29 mouse cellular contexts compared by ENCODE assay signal in the genomic region with DNA sequence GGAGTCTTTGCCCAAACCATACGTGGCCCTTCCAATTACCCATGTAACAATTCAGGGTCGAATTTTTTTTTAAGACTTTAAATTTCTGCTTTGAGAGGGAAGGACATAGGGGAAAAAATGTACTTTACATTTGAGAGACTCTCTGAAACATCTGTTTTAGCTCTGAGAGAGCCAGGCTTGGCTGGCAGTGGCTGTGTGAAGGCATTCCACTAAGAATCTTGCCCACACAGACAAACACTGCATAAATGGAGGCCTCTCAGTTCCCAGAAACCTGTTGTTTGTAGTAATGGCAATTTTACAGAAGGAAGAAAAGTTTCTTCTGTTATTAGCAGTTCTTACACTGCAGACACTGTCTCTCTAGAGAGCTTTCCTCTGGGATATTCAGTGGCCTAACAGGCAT.
DNase-seq lines count a peak whose midpoint lies in the region; ATAC-seq lines count a peak whose summit lies in the region.
"Had no signal": no experiment of that assay in that cellular context is flagged by ENCODE, and none has a peak within 500 bp of the region (broad histone marks: within the 10 kb centered on the region; RNA-seq: fewer than 3 reads in every experiment).

No protein-coding gene starts in this region.

- peak overlapping the region; percentile 55 for H3K27ac ChIP-seq in embryonic facial prominence, embryonic 13.5 days
- no peak overlapping the region for H3K27ac ChIP-seq in embryonic facial prominence, embryonic 10.5 days (replicated peaks)
- H3K27ac ChIP-seq in neural tube, embryonic 15.5 days (replicated peaks): 0 out of 2 replicates have a peak overlapping the region, but pooled peaks have one; percentile 23
- H3K27ac ChIP-seq: forebrain, embryonic 12.5 days; heart, embryonic 13.5 days; hindbrain, embryonic 10.5 days; hindbrain, embryonic 15.5 days; neural tube, embryonic 13.5 days; stomach, embryonic 15.5 days had no signal

- no peaks in the 10 kb centered on the region for H3K4me1 ChIP-seq in embryonic facial prominence, embryonic 13.5 days
- no peaks in the 10 kb centered on the region for H3K4me1 ChIP-seq in embryonic facial prominence, embryonic 10.5 days
- no peaks in the 10 kb centered on the region for H3K4me1 ChIP-seq in neural tube, embryonic 15.5 days
- H3K4me1 ChIP-seq: forebrain, embryonic 12.5 days; heart, embryonic 13.5 days; hindbrain, embryonic 10.5 days; hindbrain, embryonic 15.5 days; neural tube, embryonic 13.5 days; stomach, embryonic 15.5 days had no signal

- H3K9me3 ChIP-seq in embryonic facial prominence, embryonic 13.5 days: no peaks in the 10 kb centered on the region
- H3K9me3 ChIP-seq in embryonic facial prominence, embryonic 10.5 days: no peaks in the 10 kb centered on the region
- H3K9me3 ChIP-seq in neural tube, embryonic 15.5 days (replicated peaks): no peaks in the 10 kb centered on the region
- H3K9me3 ChIP-seq: forebrain, embryonic 12.5 days; heart, embryonic 13.5 days; hindbrain, embryonic 10.5 days; hindbrain, embryonic 15.5 days; neural tube, embryonic 13.5 days; stomach, embryonic 15.5 days had no signal

- 40% methylated on average over 2 of the region's 2 CpGs for WGBS in embryonic facial prominence, embryonic 13.5 days
- 76% methylated on average over 2 of the region's 2 CpGs for WGBS in embryonic facial prominence, embryonic 10.5 days
- 70% methylated on average over 2 of the region's 2 CpGs for WGBS in neural tube, embryonic 15.5 days

- no peaks in the 10 kb centered on the region for H3K36me3 ChIP-seq in embryonic facial prominence, embryonic 13.5 days
- no peaks in the 10 kb centered on the region for H3K36me3 ChIP-seq in embryonic facial prominence, embryonic 10.5 days (replicated peaks)
- no peaks in the 10 kb centered on the region for H3K36me3 ChIP-seq in neural tube, embryonic 15.5 days
- H3K36me3 ChIP-seq: forebrain, embryonic 12.5 days; heart, embryonic 13.5 days; hindbrain, embryonic 10.5 days; hindbrain, embryonic 15.5 days; neural tube, embryonic 13.5 days; stomach, embryonic 15.5 days had no signal

- no peak overlapping the region for H3K4me2 ChIP-seq in embryonic facial prominence, embryonic 13.5 days
- no peak overlapping the region for H3K4me2 ChIP-seq in neural tube, embryonic 15.5 days
- H3K4me2 ChIP-seq: forebrain, embryonic 12.5 days; heart, embryonic 13.5 days; hindbrain, embryonic 15.5 days; midbrain, embryonic 11.5 days; neural tube, embryonic 13.5 days; stomach, embryonic 15.5 days had no signal

- no peak overlapping the region for H3K9ac ChIP-seq in embryonic facial prominence, embryonic 13.5 days
- no peak overlapping the region for H3K9ac ChIP-seq in neural tube, embryonic 15.5 days (replicated peaks)
- H3K9ac ChIP-seq: forebrain, embryonic 12.5 days; heart, embryonic 13.5 days; hindbrain, embryonic 15.5 days; neural tube, embryonic 13.5 days; stomach, embryonic 15.5 days had no signal

- no peak for DNase-seq in embryonic facial prominence, embryonic 10.5 days (ENCODE audit: low spot score)
- peak; percentile 30 to 33 for DNase-seq in left cerebral cortex, adult 18-20 months (ENCODE audit: low spot score in 2 of 2)
- no peak for DNase-seq in left cerebral cortex, adult 8-10 months (ENCODE audit: low spot score in 2 of 2)
- no peak for DNase-seq in neural tube, embryonic 10.5 days (ENCODE audit: extremely low spot score, low spot score)
- DNase-seq in right cerebral cortex, postnatal 25 days: peak; percentile 17
- no peak for DNase-seq in layer of hippocampus, adult 9-11 months
- DNase-seq: adrenal gland, adult 2 months; adrenal gland, postnatal 36 days; cerebellum, adult 8-10 months; cerebellum, postnatal 25 days; heart, postnatal 10 days; kidney, adult 11 months; kidney, postnatal 14 days; lung, postnatal 36 days; thymus, postnatal 14 days had no signal

- ATAC-seq in embryonic facial prominence, embryonic 13.5 days (ENCODE audit: insufficient number of reproducible peaks, insufficient read depth, low FRiP score, low TSS enrichment, low read depth): no peak
- ATAC-seq in neural tube, embryonic 15.5 days (ENCODE audit: low FRiP score): no peak
- ATAC-seq: activated CD4-positive, CD25-positive, alpha-beta regulatory T cell, adult 4 months; inflammation-experienced regulatory T-cells, adult 6 months had no signal

- no peak overlapping the region for H3K4me3 ChIP-seq in embryonic facial prominence, embryonic 13.5 days
- H3K4me3 ChIP-seq in embryonic facial prominence, embryonic 10.5 days: no peak overlapping the region
- H3K4me3 ChIP-seq in neural tube, embryonic 15.5 days (replicated peaks): no peak overlapping the region
- H3K4me3 ChIP-seq: erythroblast, embryonic 14.5 days; forebrain, embryonic 12.5 days; heart, embryonic 13.5 days; hindbrain, embryonic 10.5 days; hindbrain, embryonic 15.5 days; myocyte; neural tube, embryonic 13.5 days; stomach, embryonic 15.5 days had no signal

- no peaks in the 10 kb centered on the region for H3K27me3 ChIP-seq in embryonic facial prominence, embryonic 13.5 days
- no peaks in the 10 kb centered on the region for H3K27me3 ChIP-seq in embryonic facial prominence, embryonic 10.5 days (replicated peaks; ENCODE audit: low read depth, poor library complexity, severe bottlenecking)
- no peaks in the 10 kb centered on the region for H3K27me3 ChIP-seq in neural tube, embryonic 15.5 days (replicated peaks)
- H3K27me3 ChIP-seq: CH12.LX; forebrain, embryonic 12.5 days; heart, embryonic 13.5 days; hindbrain, embryonic 15.5 days; neural tube, embryonic 13.5 days; stomach, embryonic 15.5 days had no signal

Comparison
In these comparisons a context has a peak if more than half of its experiments do, and no peak if none do; other contexts are left out.
1. DNase-seq: peak in left cerebral cortex, adult 18-20 months (2 of 2) and right cerebral cortex, postnatal 25 days (single experiment); none in embryonic facial prominence, embryonic 10.5 days (single experiment), left cerebral cortex, adult 8-10 months (0 of 2), neural tube, embryonic 10.5 days (single experiment) and layer of hippocampus, adult 9-11 months (single experiment).